Mouse (Mus musculus): ENCODE measurements around the gene Oser1. TPM values are rescaled to one million over a fixed set of nuclear protein-coding genes. Genes with fewer than 3 reads are reported as not detected.

The Oser1 gene
- total RNA-seq, 2 experiments from 2014 or later, result 25.9 to 29.5 TPM

DNA sequence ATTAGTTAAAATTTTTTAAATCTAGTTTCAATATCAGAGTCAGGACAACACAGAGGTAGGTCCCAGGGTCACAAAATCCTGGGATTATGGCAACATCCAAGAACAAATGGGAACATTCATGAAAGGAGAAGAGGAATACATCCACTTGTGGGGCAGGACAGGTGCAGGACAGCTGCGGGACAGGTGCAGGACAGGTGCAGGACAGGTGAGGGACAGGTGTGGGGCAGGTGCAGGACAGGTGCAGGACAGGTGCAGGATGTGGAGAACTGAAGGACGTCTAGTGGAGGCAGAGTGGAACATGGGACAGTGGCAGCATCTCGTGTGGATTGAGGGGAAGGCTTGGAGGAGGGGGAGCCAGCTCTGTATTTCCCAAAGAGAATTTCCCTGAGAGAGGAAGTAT is 24.8 kb upstream of the Oser1 start:
- no peak for DNase-seq
- intact Hi-C loops (cut with DNase I; ENCODE audit: low total_unique reads), result no loop called here

DNA sequence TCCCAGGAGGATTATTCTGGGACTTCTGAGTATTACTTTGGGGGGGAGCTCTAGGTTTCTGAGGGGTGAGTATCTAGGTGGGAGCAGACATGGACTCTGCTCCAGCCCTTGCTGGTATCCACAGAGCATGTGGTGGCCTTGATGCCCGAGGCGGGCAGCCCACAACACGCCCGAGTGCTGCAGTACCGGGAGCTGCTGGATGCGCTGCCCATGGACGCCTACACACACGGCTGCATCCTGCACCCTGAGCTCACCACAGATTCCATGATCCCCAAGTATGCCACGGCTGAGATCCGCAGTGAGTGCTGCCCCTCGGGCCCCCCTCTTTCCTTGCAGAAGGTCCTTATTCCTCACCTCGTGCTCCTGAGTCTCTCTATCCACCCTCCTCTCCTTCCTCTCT is 22.9 kb upstream of the Oser1 start:
- intact Hi-C loops (cut with DNase I; ENCODE audit: low total_unique reads), result no loop called here

DNA sequence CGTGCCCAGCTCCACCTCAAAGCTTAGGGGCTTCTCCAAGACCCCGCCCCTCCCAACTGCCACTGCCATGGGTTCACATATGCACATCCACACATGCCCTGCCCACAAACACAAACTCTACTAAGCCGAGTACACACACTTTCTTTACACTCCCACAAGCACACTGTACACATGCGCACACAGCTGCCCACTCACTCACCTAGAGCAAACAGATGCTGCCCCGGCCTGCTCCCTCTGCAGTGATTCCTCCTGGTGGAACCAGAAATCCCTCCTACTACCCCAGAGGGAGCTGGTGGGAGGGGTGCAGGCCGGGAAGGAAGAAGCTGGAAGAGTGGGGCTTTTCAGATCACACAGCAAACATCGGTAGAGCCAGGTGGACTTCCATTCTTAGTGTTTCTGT is 19.5 kb upstream of the Oser1 start:
- DNase-seq, result no peak
- intact Hi-C loops (cut with DNase I; ENCODE audit: low total_unique reads), result no loop called here

More for the DNA sequence above, 22.9 kb upstream of the Oser1 start:
- no peak for DNase-seq

DNA sequence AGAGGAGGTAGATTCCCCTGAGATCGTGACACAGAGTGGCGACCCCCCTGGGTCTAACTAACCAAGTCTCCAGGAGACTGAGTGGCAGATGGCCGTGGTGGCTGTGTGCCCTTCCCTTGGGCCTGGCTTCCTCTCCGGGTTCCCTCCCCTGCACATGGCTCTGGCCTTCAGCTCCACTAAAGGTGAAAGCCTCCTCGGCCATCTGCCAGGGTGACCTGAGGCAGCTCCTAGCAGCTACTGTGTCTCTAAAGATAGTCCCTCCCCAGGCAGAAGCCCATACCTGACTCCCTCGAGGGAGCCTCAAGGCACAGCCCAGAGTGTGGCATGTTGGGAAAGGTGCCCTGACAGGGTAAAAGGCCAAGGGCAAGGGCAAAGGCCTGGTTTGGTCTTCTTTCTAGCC is 19.0 kb upstream of the Oser1 start:
- no peak for DNase-seq
- intact Hi-C loops (cut with DNase I; ENCODE audit: low total_unique reads), result no loop called here

DNA sequence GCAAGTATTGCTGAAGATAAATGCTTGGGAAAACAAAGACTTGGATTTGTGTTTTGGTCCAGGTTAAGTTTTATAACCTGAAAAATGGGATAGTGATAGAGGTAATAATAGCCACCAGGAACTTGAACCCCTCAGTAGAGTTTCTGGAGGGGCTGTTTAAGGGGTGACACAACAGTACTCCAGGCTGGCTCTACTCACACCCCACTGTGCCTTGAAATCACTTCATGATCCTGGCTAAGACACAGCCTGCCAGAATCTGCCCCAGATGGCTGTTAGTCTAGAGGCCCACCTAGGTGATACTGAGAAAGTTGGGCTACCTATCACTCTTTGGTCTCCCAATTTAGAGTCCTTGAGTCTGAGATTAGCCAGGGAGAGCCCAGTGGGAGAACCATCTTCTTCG is 15.0 kb upstream of the Oser1 start:
- intact Hi-C loops (cut with DNase I; ENCODE audit: low total_unique reads), result no loop called here
- no peak for DNase-seq

DNA sequence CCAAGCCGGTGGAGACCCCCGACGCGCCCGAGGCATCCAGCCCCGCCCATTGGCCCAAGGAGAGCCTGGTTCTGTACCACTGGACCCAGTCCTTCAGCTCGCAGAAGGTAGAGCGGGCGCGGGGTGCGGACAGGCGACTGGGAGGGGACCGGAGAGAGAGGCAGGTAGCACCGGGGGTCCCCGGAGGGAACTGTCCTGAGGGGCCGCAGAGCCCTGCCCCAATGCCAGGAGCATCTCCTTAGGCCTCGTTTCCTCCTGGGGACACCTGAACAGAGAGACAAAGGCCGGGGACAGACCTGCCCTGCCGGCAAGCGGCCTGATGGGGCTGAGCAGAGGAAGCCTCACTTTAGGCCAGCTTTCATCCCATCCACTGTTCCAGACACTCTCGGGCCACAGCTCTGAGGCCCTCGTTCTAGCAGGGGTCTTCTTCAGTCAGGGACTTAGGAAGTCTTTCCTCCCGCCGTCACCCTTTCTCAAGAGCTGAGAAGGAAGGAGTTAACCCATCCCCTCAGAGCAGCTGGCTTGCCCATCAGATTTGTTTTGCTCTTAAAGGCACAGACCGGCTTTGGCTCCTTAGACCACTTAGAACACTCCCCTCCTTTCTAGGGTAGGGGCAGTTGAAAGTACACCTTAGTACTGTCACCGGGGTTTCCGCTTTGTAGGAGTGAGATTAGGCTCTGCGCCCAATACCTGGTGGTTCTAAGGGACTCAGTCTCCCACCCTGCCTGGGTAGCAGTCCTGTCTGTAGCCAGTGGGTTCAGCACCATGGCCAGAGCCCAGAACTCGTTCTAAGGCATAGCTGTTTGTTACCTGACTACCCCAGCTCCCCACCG is 14.3 kb upstream of the Oser1 start:
- DNase-seq, result no peak
- intact Hi-C loops (cut with DNase I; ENCODE audit: low total_unique reads), result no loop called here

DNA sequence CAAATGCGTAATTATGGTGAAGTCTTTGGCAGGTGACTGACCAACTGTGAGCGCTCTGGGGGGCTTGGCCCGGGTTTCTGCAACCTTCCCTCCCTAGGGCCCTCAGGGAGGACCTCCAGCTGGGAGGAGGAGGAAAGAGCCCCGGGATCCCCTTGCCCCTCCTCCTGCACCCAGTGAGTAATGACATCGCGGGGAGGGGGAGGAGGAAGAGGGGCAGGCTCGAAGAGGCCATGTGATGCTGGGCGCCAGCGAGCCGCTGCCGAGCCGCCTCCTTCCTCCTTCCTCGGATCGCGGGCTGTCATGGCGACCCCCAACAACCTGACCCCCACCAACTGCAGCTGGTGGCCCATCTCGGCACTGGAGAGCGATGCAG is 13.7 kb upstream of the Oser1 start, which contains the start of gene Gdap1l1:
TSS of gene Gdap1l1 (plus strand) at position 231 of the 373 bp plus-strand sequence.
- intact Hi-C loops (cut with DNase I; ENCODE audit: low total_unique reads), result no loop called here
- no peak for DNase-seq

DNA sequence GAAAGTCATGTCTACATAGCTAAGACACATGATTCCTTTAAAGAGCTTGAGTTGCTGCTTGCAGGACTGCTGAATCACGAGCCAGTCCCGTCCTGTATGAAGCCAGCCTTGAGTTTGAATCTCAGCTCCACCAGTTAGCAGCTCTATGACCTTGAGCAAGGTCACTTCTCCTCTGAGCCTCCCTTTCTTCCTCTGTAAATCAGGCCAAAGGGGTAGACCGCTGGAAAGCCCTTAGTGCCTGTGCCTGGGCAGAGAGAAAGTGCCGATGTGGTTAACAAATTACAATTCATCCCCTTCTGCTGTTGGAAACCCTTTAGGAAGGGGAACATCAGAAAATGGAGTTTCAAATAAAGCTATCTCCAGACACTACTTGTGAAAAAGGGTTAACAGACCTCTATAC is 13.3 kb upstream of the Oser1 start:
- DNase-seq, result no peak
- intact Hi-C loops (cut with DNase I; ENCODE audit: low total_unique reads), result no loop called here

DNA sequence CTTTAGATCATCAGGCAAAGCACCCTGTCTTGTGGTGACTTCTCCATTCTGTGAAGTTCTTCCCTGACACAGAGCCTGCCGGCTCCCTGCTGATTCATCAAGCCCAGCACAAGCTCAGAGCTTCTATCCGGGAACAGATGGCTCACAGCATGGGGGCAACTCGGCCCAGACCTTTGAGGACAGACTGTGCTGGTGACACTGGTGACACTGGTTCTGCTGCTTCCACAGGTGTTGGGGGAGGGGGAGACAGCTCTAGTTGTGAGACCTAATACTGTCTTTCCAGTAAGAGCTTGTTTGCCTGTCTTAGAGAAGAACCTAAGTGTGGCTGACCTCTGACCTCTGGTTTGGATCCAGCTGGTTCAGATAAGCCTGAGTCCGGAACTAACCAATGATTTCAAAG is 9.5 kb upstream of the Oser1 start:
- intact Hi-C loops (cut with DNase I; ENCODE audit: low total_unique reads), result no loop called here

DNA sequence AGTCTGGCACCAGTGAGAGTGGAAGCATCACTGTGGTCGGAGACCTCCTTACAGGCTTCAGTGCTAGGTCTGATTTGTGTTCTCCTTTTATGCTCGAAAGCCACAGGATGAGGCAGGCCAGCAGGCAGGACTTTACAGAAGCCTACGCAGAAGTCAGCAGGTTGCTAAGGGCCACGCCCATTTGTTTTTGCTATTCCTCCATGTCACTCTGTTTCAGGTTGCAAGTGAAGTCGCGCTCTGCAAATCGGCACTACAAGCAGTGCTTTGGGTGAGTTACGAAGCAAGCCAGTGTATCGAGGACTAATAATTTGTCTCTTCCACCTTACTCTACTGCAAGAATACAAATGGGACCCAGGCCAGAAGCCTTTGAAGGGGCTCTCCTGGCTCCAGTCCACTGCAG is 6.8 kb upstream of the Oser1 start:
- intact Hi-C loops (cut with DNase I; ENCODE audit: low total_unique reads), result no loop called here
- DNase-seq, result no peak

More for the DNA sequence above, 9.5 kb upstream of the Oser1 start:
- no peak for DNase-seq

DNA sequence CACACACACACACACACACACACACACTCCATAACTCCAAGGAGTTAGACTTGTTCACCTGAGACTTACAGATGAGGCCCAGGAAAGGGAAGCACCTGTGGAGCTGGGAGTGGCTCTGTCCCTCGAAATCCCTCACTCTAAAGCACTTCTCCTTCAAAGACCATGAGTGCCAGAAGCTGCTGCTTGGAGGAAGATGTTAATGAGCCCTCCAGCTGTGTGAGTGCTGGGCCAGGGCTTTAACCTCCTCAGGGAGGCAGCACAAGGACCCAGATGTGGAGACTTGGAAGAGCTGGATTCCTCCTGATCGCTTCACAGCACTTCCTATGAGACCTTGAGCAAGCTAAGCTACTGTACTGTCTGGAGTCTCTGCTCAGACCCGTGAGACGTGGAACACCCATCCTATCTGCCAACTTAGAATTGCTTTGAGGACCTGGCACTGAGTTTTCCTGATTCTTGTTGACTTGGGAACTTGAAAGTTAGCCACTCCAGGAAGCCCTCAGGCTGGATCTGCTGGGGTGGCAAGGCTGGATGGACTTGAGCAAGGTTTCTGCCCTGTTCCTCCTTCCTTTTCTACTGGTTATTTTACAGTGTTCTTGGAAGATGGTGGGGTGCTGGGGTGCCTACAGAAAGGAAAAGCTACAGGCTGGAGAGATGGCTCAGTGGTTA is 4.0 kb upstream of the Oser1 start:
- intact Hi-C loops (cut with DNase I; ENCODE audit: low total_unique reads), result loop anchor here (10.0 kb wide), 1 partner anchor 46 kb away; the partner anchor contains the start of gene Fitm2
- DNase-seq, result no peak

DNA sequence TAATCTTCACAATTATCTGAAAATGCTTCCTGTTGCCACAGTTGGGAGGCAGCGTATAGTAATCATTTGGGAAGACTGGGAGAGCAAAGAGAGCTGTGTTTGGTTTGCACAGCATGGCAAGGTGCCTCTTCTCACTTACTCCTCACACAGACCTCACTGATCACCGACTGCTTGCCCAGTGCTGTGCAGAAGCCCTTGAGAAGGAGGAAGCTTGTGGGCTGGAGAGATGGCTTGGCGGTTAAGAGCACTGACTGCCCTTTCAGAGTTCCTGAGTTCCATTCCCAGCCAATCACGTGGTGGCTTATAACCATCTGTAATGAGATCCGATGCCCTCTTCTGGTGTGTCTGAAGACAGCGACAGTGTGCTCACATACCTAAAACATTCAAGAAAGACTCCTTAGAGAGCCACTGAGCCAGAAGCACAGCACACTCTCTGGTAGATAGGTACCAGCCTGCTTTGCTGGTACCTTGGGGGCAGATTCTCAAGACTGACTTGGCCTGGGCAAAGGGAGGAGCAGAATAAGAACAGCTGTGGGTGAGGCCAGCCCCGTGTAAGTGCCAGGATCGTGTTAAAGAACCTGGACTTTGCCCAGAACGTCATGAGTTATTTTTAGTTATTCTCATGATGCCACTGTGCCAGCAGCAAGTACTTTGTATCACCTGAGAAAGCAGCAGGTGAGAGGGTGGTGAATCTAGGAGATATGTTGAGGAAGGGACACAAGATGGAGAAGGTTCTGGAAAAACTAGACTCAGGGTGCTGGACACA is 1.4 kb downstream of the Oser1 start:
- intact Hi-C loops (cut with DNase I; ENCODE audit: low total_unique reads), result loop anchor here (10.0 kb wide), 1 partner anchor 52 kb away; the partner anchor contains the start of gene Fitm2
- no peak for DNase-seq

DNA sequence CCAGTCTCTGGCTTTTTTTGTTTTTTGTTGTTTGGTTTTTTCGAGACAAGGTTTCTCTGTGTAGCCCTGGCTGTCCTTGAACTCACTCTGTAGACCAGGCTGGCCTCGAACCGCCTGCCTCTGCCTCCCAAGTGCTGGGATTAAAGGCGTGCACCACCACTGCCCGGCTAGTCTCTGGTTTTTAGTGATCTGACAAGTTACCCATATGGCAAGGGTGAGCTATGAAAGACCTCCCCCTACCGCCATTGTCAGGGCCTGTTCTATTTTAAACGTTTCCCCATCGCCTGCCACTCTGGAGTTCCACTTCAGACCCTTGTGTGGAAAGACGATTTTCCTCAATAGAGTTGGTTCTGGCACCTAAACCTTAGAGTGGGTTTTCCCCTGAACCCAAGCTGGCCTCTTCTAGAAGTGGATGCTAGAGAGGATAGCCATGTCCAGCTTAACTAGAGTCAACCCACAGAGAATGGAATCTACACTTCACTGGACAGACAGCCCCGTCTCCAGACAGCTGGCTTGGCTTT is 4.1 kb downstream of the Oser1 start:
- intact Hi-C loops (cut with DNase I; ENCODE audit: low total_unique reads), result loop anchor here (10.0 kb wide), 1 partner anchor 54 kb away; the partner anchor contains the start of gene Fitm2
- DNase-seq, result no peak

DNA sequence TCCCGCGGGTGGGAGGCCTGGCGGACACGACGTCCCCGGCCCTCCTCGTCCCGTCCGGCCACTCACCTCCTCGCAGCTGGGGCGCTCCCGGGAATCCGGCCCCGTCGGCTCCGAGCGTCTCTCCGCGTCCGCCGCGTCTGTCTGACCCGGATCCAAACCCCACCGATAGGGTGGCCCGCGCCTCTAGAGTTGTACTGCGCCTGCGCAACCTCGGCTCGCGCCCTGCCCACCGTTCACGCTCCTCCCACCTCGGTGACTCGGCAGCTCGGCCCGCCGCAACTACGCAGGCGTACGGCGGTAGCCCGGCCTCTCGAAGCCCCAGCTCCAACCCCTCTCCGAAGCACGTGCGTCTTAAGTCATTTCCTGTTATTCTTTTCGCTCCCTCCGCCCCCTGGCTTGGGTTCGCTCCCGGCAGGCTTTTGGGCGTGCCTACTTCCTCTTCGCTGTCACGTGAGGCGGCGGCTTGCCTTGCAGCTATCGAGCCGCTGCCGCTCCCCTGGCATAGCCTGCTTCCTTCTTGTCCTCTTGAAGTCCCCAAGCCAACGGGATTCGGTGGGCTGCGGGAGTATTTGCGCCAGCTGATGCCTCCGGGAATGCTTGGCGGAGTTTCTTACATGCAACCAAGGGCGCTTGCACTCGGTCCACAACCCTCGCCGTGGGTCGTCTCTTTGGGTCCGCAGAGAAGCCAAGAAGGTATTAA is 5.0 kb downstream of the Oser1 start:
- peak; percentile 99 for DNase-seq
- intact Hi-C loops (cut with DNase I; ENCODE audit: low total_unique reads), result loop anchor here (10.0 kb wide), 1 partner anchor 55 kb away; the partner anchor contains the start of gene Fitm2

DNA sequence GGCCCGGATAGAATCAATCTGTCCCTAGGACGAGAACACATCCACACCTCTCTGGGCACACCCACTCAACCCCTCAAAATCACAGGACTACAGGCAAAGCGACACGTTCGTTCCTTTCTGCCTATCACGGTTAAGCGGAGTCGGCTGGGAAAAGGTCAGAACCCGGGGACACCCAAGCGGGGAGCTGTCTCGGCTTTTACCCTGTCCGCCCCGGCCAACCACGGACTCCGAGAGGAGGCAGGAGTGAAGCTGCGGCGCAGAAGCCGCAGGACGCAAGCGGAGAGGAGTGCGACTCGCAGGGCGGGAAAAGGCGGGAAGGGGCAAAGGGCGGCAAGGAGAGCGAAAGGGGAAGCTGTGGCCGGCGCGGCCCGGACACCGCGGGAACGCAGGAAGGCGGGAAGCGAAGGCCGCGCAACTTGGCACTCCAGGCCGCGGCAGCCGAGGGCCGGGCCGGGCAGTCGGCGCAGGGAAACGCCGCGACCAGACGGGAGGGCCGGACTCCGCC is 5.6 kb downstream of the Oser1 start:
- DNase-seq, result peak; percentile 59
- intact Hi-C loops (cut with DNase I; ENCODE audit: low total_unique reads), result no loop called here

DNA sequence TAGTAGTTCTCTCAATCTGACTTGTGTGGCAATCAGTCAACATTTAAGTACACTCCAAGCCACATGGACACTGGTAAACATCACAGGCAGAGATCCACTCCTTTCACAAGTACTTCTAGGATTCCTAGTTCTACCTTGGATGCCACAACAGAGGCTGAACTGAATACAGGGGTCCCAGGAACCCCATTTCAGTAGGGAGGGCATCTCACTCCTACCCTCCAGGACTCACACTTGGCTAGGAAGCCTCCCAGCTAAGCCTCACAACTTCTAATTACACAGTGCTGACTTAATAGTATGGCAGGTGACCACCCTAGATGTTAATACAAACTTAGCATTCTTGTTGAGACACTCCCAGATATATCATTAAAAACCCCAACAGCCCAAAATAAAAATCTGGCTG is 6.7 kb downstream of the Oser1 start:
- no peak for DNase-seq
- intact Hi-C loops (cut with DNase I; ENCODE audit: low total_unique reads), result no loop called here

DNA sequence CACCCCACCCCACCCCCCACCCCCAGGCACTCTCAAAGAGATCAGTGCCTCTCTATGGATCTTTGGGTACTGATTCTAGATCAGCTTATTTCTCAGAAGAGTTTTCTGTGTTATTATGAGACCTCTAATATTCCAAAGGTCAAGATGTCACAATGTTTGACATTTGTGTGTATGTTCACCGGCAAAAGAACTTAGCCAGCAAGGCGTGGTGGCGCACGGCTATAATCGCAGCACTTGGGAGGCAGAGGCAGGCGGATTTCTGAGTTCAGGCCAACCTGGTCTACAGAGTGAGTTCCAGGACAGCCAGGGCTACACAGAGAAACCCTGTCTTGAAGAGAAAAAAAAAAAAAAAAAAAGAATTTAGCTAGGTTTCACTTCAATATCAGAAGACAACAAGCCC is 7.5 kb downstream of the Oser1 start:
- intact Hi-C loops (cut with DNase I; ENCODE audit: low total_unique reads), result no loop called here
- DNase-seq, result no peak

DNA sequence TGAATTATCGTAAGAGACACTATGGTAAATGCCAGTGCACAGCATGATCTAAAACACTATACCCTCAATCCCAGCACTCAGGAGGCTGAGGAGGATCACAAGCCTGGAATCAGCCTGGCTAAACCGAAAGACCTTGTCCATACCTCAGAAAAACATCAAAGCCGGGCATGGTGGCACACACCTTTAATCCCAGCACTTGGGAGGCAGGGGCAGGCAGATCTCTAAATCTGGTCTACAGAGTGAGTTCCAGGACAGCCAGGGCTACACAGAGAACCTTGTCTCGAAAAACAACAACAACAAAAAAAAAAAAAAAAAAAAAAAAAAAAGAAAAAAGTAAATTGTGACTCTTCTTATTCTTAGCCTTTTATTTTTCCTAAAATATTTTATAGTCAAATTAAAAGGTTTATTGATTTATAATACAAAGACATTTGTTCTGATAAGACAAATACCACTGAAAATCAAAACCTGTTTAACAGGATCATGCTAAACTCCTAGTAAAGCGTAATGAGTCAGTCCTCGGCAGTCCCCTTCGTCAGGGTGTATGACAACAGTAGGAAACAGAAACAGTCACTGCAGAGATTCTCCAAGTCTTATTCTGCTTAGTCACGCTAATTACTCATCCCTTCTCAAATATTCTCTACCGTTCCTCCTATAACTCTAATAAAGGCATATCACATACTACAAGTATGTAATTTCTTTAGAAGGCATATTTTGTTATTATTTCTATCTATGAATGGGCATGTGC is 11.5 kb downstream of the Oser1 start:
- intact Hi-C loops (cut with DNase I; ENCODE audit: low total_unique reads), result no loop called here
- DNase-seq, result no peak
